Mouse (Mus musculus) gastrocnemius, adult 18-20 months (tissue): Measurements from ENCODE around the gene Gm10408. TPM values are rescaled to one million over a fixed set of nuclear protein-coding genes. Genes with fewer than 3 reads are reported as not detected.
"Not testable (repeated sequence)": the region's sequence is repeated elsewhere in the genome, so short reads cannot be mapped to it uniquely, and the experiment has no call there.

Source experiments
- DNase-seq: peaks from one replicate; pipeline ENCODE4 v3.0.0; 2021; ENCODE audit warnings: low spot score
- long read RNA-seq, 2 experiments: library from polyadenylated mRNA; stranded (forward); transcript quantifications; one replicate each; pipeline ENCODE4 v2.0.0; 2021
- total RNA-seq, 2 experiments: library from RNA; stranded (reverse); gene quantifications; 2 replicates each; pipeline ENCODE4 v1.2.3; 2021

The Gm10408 gene
- not detected for total RNA-seq
- long read RNA-seq, experiment 1, result 0 reads
- long read RNA-seq, experiment 2, result 0 reads

GRCm38 (mm10) chr14:3449079-3449478 lies at the start of gene Gm10408:
TSS of gene Gm10408 (plus strand) at chr14:3449379.
- DNase-seq, result not testable (repeated sequence)

DNA sequence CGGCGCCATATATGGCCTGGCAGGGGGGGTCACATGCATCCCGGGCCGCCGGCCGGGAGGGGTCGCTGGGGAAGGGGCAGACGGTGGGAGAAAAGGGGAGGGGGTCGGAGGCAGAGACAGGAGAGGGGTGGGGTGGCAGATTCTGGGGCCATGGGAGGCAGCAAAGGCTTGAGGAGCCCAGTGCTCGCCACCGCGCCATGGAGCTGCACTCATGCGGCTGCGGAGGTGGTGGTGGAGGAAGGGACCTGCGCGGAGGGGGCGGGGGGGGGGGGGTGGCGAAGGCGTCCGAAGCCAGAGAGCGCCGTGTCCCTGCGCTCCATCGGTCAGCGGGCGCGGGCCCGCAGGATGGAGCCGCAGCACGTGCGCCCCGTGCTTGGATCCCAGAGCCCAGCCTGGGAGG lies 36.9 kb upstream of the Gm10408 start, which contains the start of gene Gm10409:
Gm10409 (plus strand) TSS at position 301 of the 400 bp plus-strand sequence.
- DNase-seq, result not testable (repeated sequence)

- not testable (repeated sequence) for DNase-seq
These were observed 21.4 kb upstream of the Gm10408 start, which contains the start of gene Gm3005 for GRCm38 (mm10) chr14:3427803-3428202. TSS of gene Gm3005 (plus strand) at chr14:3428103.

Other genes starting within 250 kb of the Gm10408 start
- under 1 TPM in 1 of 2 experiments, not detected in 1; 0.32 TPM for gene D830030K20Rik, start 240.9 kb upstream of the Gm10408 start, total RNA-seq
- not detected for gene Gm2956, start 116.8 kb upstream of the Gm10408 start, total RNA-seq
- gene Gm10413, start 54.3 kb upstream of the Gm10408 start, total RNA-seq, result not detected
- gene Gm10409, start 36.8 kb upstream of the Gm10408 start, total RNA-seq, result under 1 TPM in 1 of 2 experiments, not detected in 1; 0.21 TPM
- not detected for gene Gm3005, start 21.3 kb upstream of the Gm10408 start, total RNA-seq
- not detected for gene Gm3012, start 185.1 kb downstream of the Gm10408 start, total RNA-seq
- under 1 TPM in 1 of 2 experiments, not detected in 1; 0.21 TPM for gene Gm3020, start 202.7 kb downstream of the Gm10408 start, total RNA-seq
- not detected for gene Gm3043, start 239.4 kb downstream of the Gm10408 start, total RNA-seq